Mouse (Mus musculus): ENCODE results near the gene Tnk2. TPM values are rescaled to one million over a fixed set of nuclear protein-coding genes. Genes with fewer than 3 reads are reported as not detected.

Tnk2 gene
- polyA plus RNA-seq, 1 experiment: 238 TPM

DNA sequence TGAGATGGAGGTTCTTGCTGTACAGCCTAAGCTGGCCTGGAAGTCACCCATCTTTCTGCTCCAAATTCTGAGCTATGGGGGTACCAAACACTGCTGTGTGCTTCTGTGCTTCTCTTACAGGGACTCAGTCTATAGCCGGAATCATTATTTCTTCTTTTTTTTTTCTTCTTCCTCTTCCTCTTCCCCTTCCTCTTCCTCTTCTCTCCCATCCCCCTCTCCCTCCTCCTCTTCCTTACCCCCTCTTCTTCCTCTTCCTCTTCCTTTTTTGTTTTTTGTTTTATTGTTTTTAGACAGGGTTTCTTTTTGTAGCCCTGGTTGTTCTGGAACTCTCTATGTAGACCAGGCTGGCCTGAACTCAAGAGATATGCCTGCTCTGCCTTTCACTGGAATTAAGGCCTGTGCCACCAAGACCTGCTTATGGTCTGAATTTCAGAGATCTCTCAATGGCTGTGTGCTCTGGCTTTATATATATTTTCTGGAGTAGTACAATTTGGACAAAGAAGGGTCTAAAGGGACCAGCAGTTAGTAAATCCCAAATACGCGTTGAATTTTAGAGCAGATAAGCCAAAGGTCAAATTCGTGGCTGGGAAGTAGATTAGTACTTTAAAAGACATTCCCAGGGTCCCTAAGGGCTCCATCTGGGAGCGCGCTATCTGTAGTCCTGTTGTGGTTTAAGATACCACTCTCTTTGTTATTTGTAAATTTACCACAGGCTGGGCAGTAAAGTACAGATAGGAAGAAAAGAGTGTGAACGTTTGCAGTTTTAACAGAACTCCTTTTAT lies 35.9 kb upstream of the Tnk2 start:
- DNase-seq: peak in 1 of 2 experiments; percentile 8
- no peak for TF ChIP-seq POLR2A (IDR thresholded peaks at IDR 0.05; ENCODE audit: borderline replicate concordance, insufficient read depth, low read length)
- TF ChIP-seq CTCF (IDR thresholded peaks at IDR 0.05; ENCODE audit: borderline replicate concordance, insufficient read depth, low read depth, low read length): no peak
- no peaks in the 10 kb centered on the region for H3K4me1 ChIP-seq (ENCODE audit: control insufficient read depth, insufficient read depth, low read length)
- WGBS: 72% methylated on average over 7 of the region's 7 CpGs
- H3K27ac ChIP-seq (ENCODE audit: insufficient read depth, low read length): no peak overlapping the region
- H3K27me3 ChIP-seq (ENCODE audit: control insufficient read depth, insufficient read depth, low read length): no peaks in the 10 kb centered on the region
- no peak overlapping the region for H3K4me3 ChIP-seq (replicated peaks; ENCODE audit: insufficient read depth, low read depth, low read length)

DNA sequence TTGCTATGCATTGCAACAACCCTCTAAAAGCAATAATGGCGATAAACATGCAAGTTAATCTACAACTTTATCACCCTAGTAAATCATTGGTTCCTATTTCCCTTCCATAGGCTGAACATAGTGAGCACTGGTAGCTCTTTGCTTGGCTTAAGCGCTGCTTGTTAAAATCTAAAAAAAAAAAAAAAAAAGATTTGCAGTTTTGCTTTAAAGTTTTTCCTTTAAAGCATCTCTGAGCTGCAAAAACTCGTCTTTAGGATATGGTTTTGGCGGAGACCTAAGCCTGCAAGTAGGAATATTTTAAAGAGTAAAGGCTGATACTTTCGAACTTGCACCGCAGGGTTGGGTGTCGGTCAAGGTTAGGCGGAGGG lies 35.3 kb upstream of the Tnk2 start:
- no peaks in the 10 kb centered on the region for H3K4me1 ChIP-seq (ENCODE audit: control insufficient read depth, insufficient read depth, low read length)
- no peak for DNase-seq
- 9% methylated on average over 8 of the region's 8 CpGs for WGBS
- TF ChIP-seq CTCF (IDR thresholded peaks at IDR 0.05; ENCODE audit: borderline replicate concordance, insufficient read depth, low read depth, low read length): no peak
- TF ChIP-seq POLR2A (IDR thresholded peaks at IDR 0.05; ENCODE audit: borderline replicate concordance, insufficient read depth, low read length): no peak
- peak overlapping the region; percentile 53 for H3K4me3 ChIP-seq (replicated peaks; ENCODE audit: insufficient read depth, low read depth, low read length)
- H3K27ac ChIP-seq (ENCODE audit: insufficient read depth, low read length): peak overlapping the region; percentile 15; the same call in 1 of the 2 replicates
- no peaks in the 10 kb centered on the region for H3K27me3 ChIP-seq (ENCODE audit: control insufficient read depth, insufficient read depth, low read length)

DNA sequence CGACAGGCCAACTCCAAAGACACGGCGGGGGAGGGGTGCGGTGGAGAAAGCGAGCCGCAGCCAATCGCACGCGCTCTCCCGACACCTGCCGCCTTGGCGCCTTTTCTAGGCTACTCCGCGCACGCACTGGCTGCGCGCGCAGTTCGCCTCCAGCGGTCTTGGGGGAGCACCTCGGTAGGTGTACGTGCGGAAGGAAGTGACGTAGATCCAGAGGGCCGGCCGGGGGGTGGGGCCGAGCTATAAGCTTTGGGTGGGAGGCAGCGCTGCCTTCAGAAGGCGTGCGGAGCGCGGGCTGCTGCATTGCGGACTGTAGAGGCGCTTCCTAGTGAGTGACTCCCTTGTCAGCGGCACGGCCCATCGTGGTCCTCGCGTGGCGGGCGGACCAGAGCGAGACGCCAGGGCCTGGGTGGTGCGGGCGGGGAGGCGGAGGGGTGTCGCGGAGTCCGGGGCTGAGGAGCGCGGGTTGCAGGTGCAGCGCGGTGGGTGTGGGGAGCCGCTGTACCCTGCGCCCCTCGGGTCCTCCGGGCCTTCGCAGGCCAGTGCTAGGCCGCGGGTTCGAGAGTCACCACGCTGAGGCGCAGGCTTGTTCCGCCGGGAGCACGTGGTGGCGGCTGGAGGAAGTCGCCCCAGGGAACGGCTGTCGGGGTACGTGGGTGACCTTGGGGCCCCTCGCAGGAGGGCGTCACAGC lies 34.8 kb upstream of the Tnk2 start, which contains the start of gene Tfrc:
Gene Tfrc (plus strand): TSS at position 209 of the 689 bp plus-strand sequence.
- TF ChIP-seq CTCF (IDR thresholded peaks at IDR 0.05; ENCODE audit: borderline replicate concordance, insufficient read depth, low read depth, low read length): no peak
- peak; percentile 96 for TF ChIP-seq POLR2A (IDR thresholded peaks at IDR 0.05; ENCODE audit: borderline replicate concordance, insufficient read depth, low read length)
- peak within 1 kb of the TSS; percentile 53 for H3K4me3 ChIP-seq (replicated peaks; ENCODE audit: insufficient read depth, low read depth, low read length)
- DNase-seq: peak; percentile 98 to 99
- H3K27ac ChIP-seq (ENCODE audit: insufficient read depth, low read length): peak within 1 kb of the TSS; percentile 15; the same call in 1 of the 2 replicates
- no peaks in the 10 kb centered on the region for H3K27me3 ChIP-seq (ENCODE audit: control insufficient read depth, insufficient read depth, low read length)
- no peaks in the 10 kb centered on the region for H3K4me1 ChIP-seq (ENCODE audit: control insufficient read depth, insufficient read depth, low read length)
- under 1% methylated on average over 73 of the region's 73 CpGs for WGBS

DNA sequence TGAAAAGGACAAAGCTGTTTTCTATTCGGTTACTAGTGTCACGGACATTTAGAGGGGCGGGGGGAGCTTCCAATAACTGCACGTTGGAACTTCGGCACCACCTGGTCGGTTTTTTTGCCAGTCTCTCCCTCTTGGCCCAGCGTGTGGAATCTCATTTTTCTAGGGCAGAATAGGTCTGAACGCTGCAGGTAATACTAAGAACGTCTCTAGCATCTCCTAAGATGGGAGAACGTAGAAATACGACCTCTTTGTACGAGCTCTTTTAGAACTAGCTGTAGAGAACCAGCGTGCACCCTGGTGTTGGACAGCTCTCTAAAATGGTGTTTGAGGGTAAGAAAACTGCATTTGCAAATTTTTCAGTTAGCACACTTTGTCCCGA lies 34.3 kb upstream of the Tnk2 start:
- Histone ChIP-seq H3K4me3 (replicated peaks; ENCODE audit: insufficient read depth, low read depth, low read length) (peak overlapping the region; percentile 53), H3K27me3 (ENCODE audit: control insufficient read depth, insufficient read depth, low read length) (no peaks in the 10 kb centered on the region), H3K4me1 (ENCODE audit: control insufficient read depth, insufficient read depth, low read length) (no peaks in the 10 kb centered on the region), H3K27ac (ENCODE audit: insufficient read depth, low read length) (peak overlapping the region; percentile 6; the same call in 1 of the 2 replicates)
- no peak for TF ChIP-seq POLR2A (IDR thresholded peaks at IDR 0.05; ENCODE audit: borderline replicate concordance, insufficient read depth, low read length)
- DNase-seq: no peak
- WGBS: 1% methylated on average over 14 of the region's 14 CpGs

DNA sequence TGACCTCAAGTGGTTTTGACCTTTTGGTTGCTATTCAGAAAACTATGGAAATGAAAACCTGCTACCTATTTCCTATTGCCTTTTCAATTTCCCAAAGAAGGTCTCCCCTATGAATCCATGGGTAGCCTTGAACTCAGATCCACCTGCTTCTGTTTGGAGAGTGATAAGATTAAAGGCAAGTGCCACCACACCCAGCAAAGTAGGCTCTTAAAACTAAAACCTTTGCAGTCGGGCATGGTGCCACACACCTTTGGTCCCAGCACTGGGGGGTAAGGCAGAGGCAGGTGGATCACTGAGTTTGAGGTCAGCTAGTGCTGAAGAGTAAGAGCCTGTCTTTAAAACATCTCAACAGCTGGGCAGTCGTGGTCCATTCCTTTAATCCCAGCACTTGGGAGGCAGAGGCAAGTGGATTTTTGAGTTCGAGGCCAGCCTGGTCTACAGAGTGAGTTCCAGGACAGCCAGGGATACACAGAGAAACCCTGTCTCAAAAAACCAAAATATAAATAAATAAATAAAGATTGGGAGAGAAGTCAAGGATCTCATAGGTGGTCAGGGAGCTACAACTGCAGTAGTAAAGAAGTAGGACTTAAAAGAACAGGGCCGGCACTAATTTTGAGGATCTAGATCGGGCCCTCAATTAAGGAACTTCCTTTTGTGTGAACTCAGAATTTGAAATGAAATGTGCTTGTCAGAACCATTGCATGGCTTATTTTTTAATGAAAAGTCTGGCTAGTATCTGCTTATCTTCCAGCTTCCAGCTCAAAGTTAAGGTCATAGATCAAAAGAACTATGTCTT lies 33.0 kb upstream of the Tnk2 start:
- DNase-seq: peak in 1 of 2 experiments; percentile 15
- WGBS: 77% methylated on average over 5 of the region's 5 CpGs
- TF ChIP-seq POLR2A (IDR thresholded peaks at IDR 0.05; ENCODE audit: borderline replicate concordance, insufficient read depth, low read length): no peak
- no peak for TF ChIP-seq CTCF (IDR thresholded peaks at IDR 0.05; ENCODE audit: borderline replicate concordance, insufficient read depth, low read depth, low read length)
- H3K27me3 ChIP-seq (ENCODE audit: control insufficient read depth, insufficient read depth, low read length): no peaks in the 10 kb centered on the region
- no peak overlapping the region for H3K27ac ChIP-seq (ENCODE audit: insufficient read depth, low read length)
- no peaks in the 10 kb centered on the region for H3K4me1 ChIP-seq (ENCODE audit: control insufficient read depth, insufficient read depth, low read length)
- no peak overlapping the region for H3K4me3 ChIP-seq (replicated peaks; ENCODE audit: insufficient read depth, low read depth, low read length)

DNA sequence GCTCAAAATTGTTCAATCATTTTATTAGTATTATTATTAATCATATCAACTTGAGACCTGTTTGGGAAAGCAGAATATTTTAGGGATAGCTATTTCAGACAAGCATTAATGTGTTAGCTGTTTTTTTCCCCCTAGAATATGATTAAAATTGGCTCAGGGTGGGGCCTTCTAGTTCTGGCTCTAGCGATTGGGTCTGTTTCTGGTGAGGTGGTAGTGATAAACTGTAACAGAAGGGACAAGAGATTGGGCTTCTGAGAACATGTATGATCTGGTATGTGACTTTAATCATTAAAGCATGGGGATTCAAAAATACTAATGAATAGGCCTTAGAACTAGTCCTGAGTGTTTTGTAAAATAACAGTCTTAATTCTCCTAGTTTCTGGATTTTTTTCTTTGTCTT lies 31.6 kb upstream of the Tnk2 start:
- Histone ChIP-seq H3K27ac (ENCODE audit: insufficient read depth, low read length) (no peak overlapping the region), H3K27me3 (ENCODE audit: control insufficient read depth, insufficient read depth, low read length) (no peaks in the 10 kb centered on the region), H3K4me3 (replicated peaks; ENCODE audit: insufficient read depth, low read depth, low read length) (no peak overlapping the region), H3K4me1 (ENCODE audit: control insufficient read depth, insufficient read depth, low read length) (no peaks in the 10 kb centered on the region)
- WGBS: 46% methylated on average over 1 of the region's 1 CpGs
- DNase-seq: no peak
- TF ChIP-seq POLR2A (IDR thresholded peaks at IDR 0.05; ENCODE audit: borderline replicate concordance, insufficient read depth, low read length) (no peak), CTCF (IDR thresholded peaks at IDR 0.05; ENCODE audit: borderline replicate concordance, insufficient read depth, low read depth, low read length) (no peak)

DNA sequence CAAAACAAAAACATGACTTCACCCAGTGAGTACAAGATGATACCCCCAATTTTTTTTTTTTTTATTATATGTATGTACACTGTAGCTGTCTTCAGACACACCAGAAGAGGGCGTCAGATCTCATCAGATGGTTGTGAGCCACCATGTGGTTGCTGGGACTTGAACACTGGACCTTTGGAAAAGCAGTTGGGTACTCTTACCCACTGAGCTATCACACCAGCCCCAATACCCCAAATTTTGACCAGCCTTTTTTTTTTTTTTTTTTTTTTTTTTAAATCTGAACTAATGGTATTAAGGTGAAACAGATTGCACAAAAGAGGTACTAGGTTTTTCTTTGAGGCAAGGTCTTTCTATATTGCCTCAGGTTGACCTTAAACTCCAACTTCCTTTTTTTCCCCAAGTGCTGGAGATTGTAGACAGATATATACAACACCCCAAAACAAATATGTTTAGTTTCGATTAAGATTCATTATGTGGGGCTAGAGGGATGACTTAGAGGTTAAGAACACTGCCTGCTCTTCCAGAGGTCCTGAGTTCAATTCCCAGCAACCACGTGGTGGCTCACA lies 30.3 kb upstream of the Tnk2 start:
- TF ChIP-seq POLR2A (IDR thresholded peaks at IDR 0.05; ENCODE audit: borderline replicate concordance, insufficient read depth, low read length): no peak
- TF ChIP-seq CTCF (IDR thresholded peaks at IDR 0.05; ENCODE audit: borderline replicate concordance, insufficient read depth, low read depth, low read length): no peak
- H3K27ac ChIP-seq (ENCODE audit: insufficient read depth, low read length): no peak overlapping the region
- no peak overlapping the region for H3K4me3 ChIP-seq (replicated peaks; ENCODE audit: insufficient read depth, low read depth, low read length)
- H3K4me1 ChIP-seq (ENCODE audit: control insufficient read depth, insufficient read depth, low read length): no peaks in the 10 kb centered on the region
- DNase-seq: no peak
- WGBS: 84% methylated on average over 3 of the region's 3 CpGs
- H3K27me3 ChIP-seq (ENCODE audit: control insufficient read depth, insufficient read depth, low read length): no peaks in the 10 kb centered on the region
